Comparison of ENCODE assay signal across 18 mouse cellular contexts in genomic region chr8:117337188-117337587, GRCm38 (mm10).
DNase-seq lines count a peak whose midpoint lies in the region; ATAC-seq and TF ChIP-seq lines count a peak whose summit lies in the region.
"Had no signal": no experiment of that assay in that cellular context is flagged by ENCODE, and none has a peak within 500 bp of the region (broad histone marks: within the 10 kb centered on the region; RNA-seq: fewer than 3 reads in every experiment).

No protein-coding gene starts in this region.

- no peaks in the 10 kb centered on the region for H3K27me3 ChIP-seq in liver, adult 2 months (ENCODE audit: control insufficient read depth, insufficient read depth, low read length)
- H3K27me3 ChIP-seq in liver, embryonic 11.5 days (replicated peaks; ENCODE audit: control insufficient read depth, insufficient read depth, low read length): no peaks in the 10 kb centered on the region
- no peaks in the 10 kb centered on the region for H3K27me3 ChIP-seq in intestine, embryonic 16.5 days (replicated peaks; ENCODE audit: control insufficient read depth, insufficient read depth, low read length)
- no peaks in the 10 kb centered on the region for H3K27me3 ChIP-seq in liver, embryonic 15.5 days
- H3K27me3 ChIP-seq: forebrain, embryonic 13.5 days; heart, embryonic 13.5 days; hindbrain, embryonic 15.5 days had no signal

- peaks cover 67% of the 10 kb centered on the region for H3K4me1 ChIP-seq in liver, adult 2 months (ENCODE audit: control insufficient read depth, insufficient read depth, low read length)
- H3K4me1 ChIP-seq in liver, embryonic 11.5 days (replicated peaks; ENCODE audit: control insufficient read depth, insufficient read depth, low read length): peaks cover 79% of the 10 kb centered on the region
- H3K4me1 ChIP-seq in intestine, embryonic 16.5 days (ENCODE audit: control insufficient read depth, insufficient read depth, low read length): peaks cover 81% of the 10 kb centered on the region
- H3K4me1 ChIP-seq in liver, embryonic 15.5 days (replicated peaks): peaks cover 97% of the 10 kb centered on the region

- no peak overlapping the region for H3K27ac ChIP-seq in liver, adult 2 months (replicated peaks; ENCODE audit: insufficient read depth, low read depth, low read length)
- no peak overlapping the region for H3K27ac ChIP-seq in liver, embryonic 11.5 days (ENCODE audit: low read depth, low read length)
- peak overlapping the region; percentile 8; the same call in 1 of the 2 replicates for H3K27ac ChIP-seq in intestine, embryonic 16.5 days (ENCODE audit: low read length)
- H3K27ac ChIP-seq in liver, embryonic 15.5 days (replicated peaks): peak overlapping the region; percentile 59; the same call in 1 of the 2 replicates
- H3K27ac ChIP-seq: embryonic facial prominence, embryonic 10.5 days; forebrain, embryonic 13.5 days; heart, embryonic 13.5 days; hindbrain, embryonic 15.5 days had no signal

- no peak overlapping the region for H3K9ac ChIP-seq in liver, adult 2 months (ENCODE audit: low read depth, low read length)
- H3K9ac ChIP-seq in liver, embryonic 11.5 days (ENCODE audit: low read depth, low read length): no peak overlapping the region
- no peak overlapping the region for H3K9ac ChIP-seq in intestine, embryonic 16.5 days (ENCODE audit: low read depth, low read length)
- H3K9ac ChIP-seq in liver, embryonic 15.5 days: no peak overlapping the region
- H3K9ac ChIP-seq: forebrain, embryonic 13.5 days; forebrain, postnatal 0 days; heart, embryonic 13.5 days; hindbrain, embryonic 15.5 days had no signal

- peaks cover 31% of the 10 kb centered on the region; the same call in 1 of the 2 replicates for H3K79me2 ChIP-seq in liver, adult 2 months (ENCODE audit: control insufficient read depth, insufficient read depth, low read length)

- H3K4me3 ChIP-seq in liver, adult 2 months (ENCODE audit: insufficient read depth, low read depth, low read length): no peak overlapping the region
- no peak overlapping the region for H3K4me3 ChIP-seq in liver, embryonic 11.5 days (ENCODE audit: low read depth, low read length)
- H3K4me3 ChIP-seq in intestine, embryonic 16.5 days (ENCODE audit: low read length): no peak overlapping the region
- H3K4me3 ChIP-seq in liver, embryonic 15.5 days (replicated peaks): no peak overlapping the region
- H3K4me3 ChIP-seq: embryonic facial prominence, embryonic 10.5 days; forebrain, embryonic 13.5 days; heart, embryonic 13.5 days; hindbrain, embryonic 15.5 days had no signal

- TF ChIP-seq CTCF in liver, adult 2 months (IDR thresholded peaks at IDR 0.05; ENCODE audit: low read depth, low read length): no peak

- TF ChIP-seq POLR2A in liver, adult 2 months (IDR thresholded peaks at IDR 0.05; ENCODE audit: extremely low read depth, insufficient read depth, low read length): no peak

- no peak overlapping the region for H3K4me2 ChIP-seq in liver, embryonic 11.5 days
- H3K4me2 ChIP-seq in intestine, embryonic 16.5 days (ENCODE audit: low read depth, low read length): no peak overlapping the region
- H3K4me2 ChIP-seq in liver, embryonic 15.5 days: no peak overlapping the region
- H3K4me2 ChIP-seq: forebrain, embryonic 13.5 days; heart, embryonic 13.5 days; hindbrain, embryonic 15.5 days had no signal

- 20% methylated on average over 3 of the region's 3 CpGs for WGBS in liver, adult 2 months
- 80% methylated on average over 3 of the region's 3 CpGs for WGBS in liver, embryonic 11.5 days
- 65% methylated on average over 3 of the region's 3 CpGs for WGBS in intestine, embryonic 16.5 days
- WGBS in liver, embryonic 15.5 days (ENCODE audit: insufficient replicate concordance): 69% methylated on average over 3 of the region's 3 CpGs

- H3K36me3 ChIP-seq in liver, adult 2 months (ENCODE audit: control insufficient read depth, insufficient read depth, low read length): no peaks in the 10 kb centered on the region
- no peaks in the 10 kb centered on the region for H3K36me3 ChIP-seq in liver, embryonic 11.5 days (ENCODE audit: control insufficient read depth, insufficient read depth, low read length)
- no peaks in the 10 kb centered on the region for H3K36me3 ChIP-seq in intestine, embryonic 16.5 days (ENCODE audit: control insufficient read depth, insufficient read depth, low read length)
- no peaks in the 10 kb centered on the region for H3K36me3 ChIP-seq in liver, embryonic 15.5 days (replicated peaks)
- H3K36me3 ChIP-seq: heart, embryonic 13.5 days; hindbrain, embryonic 15.5 days had no signal

- no peak for ATAC-seq in liver, embryonic 11.5 days (replicated peaks; ENCODE audit: low FRiP score)
- no peak for ATAC-seq in intestine, embryonic 16.5 days
- ATAC-seq in liver, embryonic 15.5 days (ENCODE audit: insufficient read depth): no peak
- ATAC-seq: forebrain, embryonic 13.5 days; forebrain, postnatal 0 days had no signal

- H3K9me3 ChIP-seq in liver, embryonic 11.5 days (ENCODE audit: control insufficient read depth, low read length): no peaks in the 10 kb centered on the region
- H3K9me3 ChIP-seq in intestine, embryonic 16.5 days (ENCODE audit: control insufficient read depth, low read length): no peaks in the 10 kb centered on the region
- no peaks in the 10 kb centered on the region for H3K9me3 ChIP-seq in liver, embryonic 15.5 days (replicated peaks)
- H3K9me3 ChIP-seq: embryonic facial prominence, embryonic 10.5 days; forebrain, embryonic 13.5 days; heart, embryonic 13.5 days; hindbrain, embryonic 15.5 days had no signal

- peak; percentile 82 for DNase-seq in liver, adult 2 months (ENCODE audit: extremely low read depth, low read depth, low spot score)
- no peak for DNase-seq in liver, embryonic 11.5 days (ENCODE audit: low spot score)
- DNase-seq in embryo, embryonic 10.5 days (ENCODE audit: low spot score): no peak
- DNase-seq in cerebellum, postnatal 14 days: no peak
- DNase-seq: adrenal gland, postnatal 10 days; cerebellum, adult 11-12 months; cerebellum, adult 9-10 months; cerebellum, postnatal 36 days; forebrain, postnatal 0 days; gastrocnemius, postnatal 36 days; heart, adult 11 months; heart, postnatal 36 days had no signal

Comparison
In these comparisons a context has a peak if more than half of its experiments do, and no peak if none do; other contexts are left out.
1. H3K27ac ChIP-seq: peak in intestine, embryonic 16.5 days (single experiment) and liver, embryonic 15.5 days (single experiment); none in liver, adult 2 months (single experiment) and liver, embryonic 11.5 days (single experiment).